Mouse (Mus musculus) urinary bladder, postnatal 4 days (tissue): ENCODE data around the gene Rcan3.
A peak's percentile ranks its signal among the peaks of the same experiment; 100 is the strongest.

Experiments
- DNase-seq, 2 experiments: peaks; one replicate each; pipeline ENCODE4 v3.0.0; 2021 to 2022; ENCODE audit warnings: low spot score in 2 of 2

Gene Rcan3

DNA sequence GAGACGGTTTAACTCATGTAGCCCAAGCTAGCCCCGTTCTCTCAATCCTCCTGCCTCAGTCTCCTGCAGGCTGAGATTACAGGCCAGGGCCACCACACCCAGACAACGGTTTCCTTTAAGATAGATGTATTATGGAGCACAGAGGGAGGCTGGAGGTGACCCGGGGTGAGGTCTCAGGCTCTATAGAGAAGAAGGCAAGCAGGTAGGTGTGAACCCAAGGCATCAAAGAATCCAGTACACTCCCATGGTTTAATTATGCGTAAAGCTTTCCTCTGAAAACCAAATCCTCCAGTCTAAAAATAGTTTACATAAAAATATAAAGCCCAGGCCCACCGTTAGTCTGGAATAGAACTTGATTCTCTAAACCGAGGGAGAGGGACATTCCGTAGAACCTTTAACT is 20.2 kb downstream of the Rcan3 start:
- DNase-seq = no peak

DNA sequence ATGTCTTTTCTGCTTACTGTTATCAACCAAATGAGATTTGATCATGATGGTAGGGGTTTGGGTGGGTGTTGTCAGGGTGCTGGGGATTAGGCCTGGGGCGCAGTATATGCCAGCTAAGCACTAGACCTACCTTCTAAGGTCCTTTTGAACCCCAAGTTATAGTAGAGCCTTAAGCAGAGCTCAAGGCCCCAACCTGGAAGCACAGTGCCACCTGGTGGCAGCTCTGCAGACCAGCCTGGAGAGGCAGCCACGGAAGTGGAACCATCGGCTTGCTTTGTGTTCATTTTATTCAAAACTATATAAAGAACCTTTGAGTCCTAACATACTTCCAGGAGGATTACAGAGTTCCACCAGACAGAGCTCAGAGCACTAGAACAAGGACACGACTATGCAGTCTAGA is 22.0 kb downstream of the Rcan3 start:
- no peak for DNase-seq

DNA sequence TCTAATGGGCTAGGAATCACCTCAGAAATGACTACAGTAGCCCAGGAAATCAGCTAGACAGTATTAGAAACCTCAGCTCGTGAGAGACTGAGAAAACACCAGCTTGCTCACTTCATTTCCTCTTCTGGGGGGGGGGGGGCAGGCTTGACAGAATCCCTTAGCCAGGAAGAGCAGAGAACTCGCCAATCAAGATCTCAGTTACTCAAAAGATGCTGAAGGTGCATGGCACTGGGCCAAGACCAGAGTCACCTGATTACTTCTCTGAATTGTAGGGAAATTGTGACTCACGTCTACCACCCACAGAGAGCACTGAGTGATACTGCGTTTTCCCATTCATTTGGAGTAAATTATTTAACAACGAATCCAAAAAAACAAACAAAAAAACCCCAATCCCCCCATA is 27.5 kb downstream of the Rcan3 start:
- DNase-seq = no peak

DNA sequence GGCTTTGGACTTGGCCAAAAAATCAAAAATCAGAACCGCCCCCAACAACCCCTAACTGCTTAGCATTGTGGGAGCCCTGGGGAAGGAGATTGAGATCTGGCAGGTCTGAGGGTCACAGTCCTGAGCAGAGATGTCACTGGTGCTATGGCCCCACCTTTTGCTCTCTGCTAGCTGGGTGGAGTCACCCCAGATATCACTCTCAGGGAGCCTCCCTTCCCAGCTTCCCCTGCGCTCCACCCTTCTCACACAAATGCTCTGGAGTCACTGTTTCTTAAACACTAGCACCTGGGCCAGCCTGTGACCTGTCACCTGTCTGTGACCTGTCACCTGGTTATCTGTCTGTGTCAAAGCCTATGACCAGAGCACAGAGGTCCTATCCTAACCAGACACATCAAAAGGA is 28.7 kb downstream of the Rcan3 start:
- no peak for DNase-seq

DNA sequence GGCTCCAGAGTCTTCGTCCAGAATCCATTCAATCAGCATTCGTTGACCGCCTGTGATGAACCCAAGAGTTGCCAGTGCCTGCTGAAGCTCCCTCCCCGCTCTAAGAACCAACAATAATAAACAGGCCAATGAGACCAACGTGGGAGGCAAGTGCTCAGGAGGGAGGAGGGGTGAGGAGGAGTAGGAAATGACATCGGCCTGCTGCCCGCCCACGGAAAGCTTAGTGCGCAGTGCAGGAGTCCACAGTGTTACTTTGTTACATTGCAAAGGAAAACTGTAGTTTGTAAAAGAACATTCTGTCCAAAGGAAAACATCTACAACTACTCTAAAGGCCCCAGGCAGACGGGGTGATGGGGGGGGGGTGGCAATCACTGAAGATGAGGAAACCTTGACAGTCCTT is 29.6 kb downstream of the Rcan3 start:
- no peak for DNase-seq

DNA sequence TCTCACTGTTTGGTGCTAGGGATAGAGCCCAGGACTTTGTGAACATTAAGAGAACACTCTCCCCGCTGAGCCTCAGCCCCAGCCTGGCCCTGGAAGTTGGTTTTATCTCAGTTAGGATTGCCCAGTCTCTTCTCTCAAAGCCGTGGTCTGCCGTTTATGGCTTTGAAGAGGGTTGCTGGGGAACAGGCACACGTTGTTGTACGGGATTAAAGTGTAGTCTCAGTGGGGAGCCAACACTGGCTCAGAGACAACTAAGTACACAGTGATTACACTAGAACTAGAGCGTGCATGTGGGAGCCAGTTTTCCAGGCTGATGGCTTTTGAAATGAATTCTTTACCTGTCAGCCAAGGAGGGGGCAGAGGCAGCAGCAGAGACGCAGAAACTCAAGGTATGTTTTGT is 31.8 kb downstream of the Rcan3 start:
- DNase-seq = no peak

DNA sequence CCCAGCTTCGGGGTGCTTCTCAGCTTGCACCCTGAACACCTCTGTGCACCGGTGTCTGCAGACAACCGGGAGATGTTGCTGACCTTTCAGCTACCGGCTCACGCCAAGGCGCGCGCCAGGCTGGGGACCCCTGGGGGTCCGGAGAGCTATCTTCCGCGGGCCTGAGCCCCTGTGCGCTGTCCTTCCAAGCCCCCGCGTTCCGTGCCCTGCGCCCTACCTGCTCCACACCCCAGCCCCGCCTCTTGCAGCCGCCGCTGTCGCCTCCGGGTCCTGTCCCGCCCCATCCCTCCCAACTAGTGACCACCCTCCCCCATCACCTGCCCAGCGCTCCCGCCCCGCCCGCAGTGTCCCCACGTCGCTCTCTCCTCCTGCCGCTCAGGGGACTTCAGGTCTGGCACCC is 35.7 kb downstream of the Rcan3 start, which contains the start of gene Ncmap:
TSS of gene Ncmap (minus strand) at position 237 of the 400 bp plus-strand sequence.
- DNase-seq = no peak

DNA sequence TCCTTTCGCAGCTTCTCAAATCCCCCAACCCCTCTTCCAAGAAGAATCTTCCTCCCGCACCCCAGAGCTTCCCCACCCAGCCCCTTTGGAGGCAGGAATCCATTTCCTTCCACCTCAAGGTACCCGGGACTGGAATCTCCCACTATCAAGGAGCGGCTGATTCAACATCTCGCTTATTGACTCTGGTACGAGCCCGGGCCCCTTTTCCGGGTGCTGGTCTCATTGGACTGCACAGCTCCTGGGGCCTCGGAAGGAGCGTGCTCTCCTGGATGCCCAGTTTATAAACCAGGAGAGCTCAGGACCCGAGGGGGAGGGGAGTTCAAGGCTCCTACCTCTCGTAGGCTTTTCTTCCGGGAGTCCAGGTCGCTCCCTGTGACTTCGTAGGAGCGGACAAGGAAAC is 36.1 kb downstream of the Rcan3 start:
- DNase-seq = no peak

DNA sequence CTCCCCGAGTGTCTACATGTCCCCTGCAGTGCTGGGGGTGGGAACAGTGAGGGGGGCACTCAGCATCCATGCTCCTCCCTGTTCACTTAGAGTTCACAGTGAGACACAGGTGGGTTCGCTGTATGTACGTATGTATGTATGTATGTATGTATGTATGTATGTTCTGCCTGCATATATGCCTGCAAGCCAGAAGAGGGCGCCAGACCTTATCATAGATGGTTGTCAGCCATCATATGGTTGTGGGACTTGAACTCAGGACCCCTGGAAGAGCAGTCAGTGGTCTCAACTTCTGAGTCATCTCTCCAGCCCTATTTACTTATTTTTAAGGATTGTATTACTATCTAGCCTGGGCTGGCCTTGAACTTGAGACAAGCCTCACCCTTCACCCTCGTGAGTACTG is 37.4 kb downstream of the Rcan3 start:
- no peak for DNase-seq

DNA sequence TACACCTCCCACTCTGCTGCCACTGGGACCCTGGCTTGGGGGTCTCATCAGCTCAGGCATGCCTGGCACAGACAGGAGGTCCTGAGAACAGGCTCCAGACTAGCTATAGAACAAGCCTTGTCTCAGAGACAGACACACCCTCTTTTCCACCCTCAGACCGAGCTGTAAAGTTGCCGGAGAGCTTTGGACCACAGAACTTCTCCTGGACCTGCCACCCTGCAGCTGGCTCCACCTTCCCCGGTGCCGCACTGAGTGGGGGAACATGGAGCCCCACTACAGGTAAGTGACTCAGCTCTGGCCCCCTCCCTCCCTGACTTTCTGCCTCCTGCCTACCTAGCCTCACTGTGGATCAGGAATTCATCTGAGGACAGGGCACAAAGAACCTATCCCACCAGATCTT is 38.3 kb downstream of the Rcan3 start:
- DNase-seq = no peak

DNA sequence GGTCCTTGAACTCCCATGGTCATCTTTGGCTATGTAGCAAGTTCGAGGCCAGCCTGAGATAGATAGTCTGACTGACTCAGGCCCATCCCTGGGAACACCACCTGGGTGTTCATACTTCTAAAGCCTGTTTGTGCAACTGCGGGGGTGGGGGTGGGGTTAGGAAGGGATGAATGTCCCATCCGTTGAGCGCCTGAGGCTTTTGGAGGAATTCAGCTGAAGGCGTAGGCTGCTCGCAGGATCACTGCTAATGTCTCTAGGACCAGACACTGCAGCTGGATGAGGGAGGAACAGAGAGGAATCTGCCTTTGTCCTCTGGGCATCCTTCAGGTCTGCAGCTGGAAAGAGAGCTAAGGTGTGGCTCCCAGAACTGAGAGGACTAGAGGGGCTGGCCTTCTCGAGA is 39.0 kb downstream of the Rcan3 start:
- no peak for DNase-seq

DNA sequence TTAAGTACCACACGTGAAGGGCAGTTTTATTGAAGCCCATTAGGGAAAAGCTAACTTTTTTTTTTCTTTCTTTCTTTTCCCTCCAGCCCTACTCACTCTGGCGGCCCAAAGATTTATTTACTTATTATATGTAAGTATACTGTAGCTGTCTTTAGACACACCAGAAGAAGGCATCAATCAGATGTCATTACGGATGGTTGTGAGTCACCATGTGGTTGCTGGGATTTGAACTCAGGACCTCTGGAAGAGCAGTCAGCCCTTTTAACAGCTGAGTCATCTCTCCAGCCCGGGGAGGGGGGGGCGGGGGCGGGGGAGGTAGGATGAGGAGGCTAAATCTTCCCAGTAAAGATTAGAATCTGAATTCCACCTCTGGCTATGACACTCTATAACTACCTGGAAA is 40.3 kb downstream of the Rcan3 start:
- no peak for DNase-seq

DNA sequence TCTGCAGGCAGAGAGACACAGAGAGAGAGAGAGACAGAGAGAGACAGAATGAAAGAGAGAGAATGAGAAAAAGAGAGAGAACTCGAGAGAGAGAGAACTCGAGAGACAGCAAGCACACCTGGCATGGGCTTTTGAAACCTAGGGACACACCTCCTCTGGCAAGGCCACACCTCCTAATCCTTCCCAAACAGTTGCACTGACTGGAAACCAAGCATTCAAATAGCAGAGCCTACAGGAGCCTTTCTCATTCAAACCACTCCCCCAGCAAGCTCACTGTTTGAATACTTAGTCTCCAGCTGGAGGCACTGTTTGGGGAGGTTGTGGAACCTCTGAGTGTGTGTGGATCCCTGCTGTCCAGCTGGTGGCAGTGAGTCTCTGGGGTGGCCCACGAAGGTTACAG is 40.9 kb downstream of the Rcan3 start:
- DNase-seq = no peak

DNA sequence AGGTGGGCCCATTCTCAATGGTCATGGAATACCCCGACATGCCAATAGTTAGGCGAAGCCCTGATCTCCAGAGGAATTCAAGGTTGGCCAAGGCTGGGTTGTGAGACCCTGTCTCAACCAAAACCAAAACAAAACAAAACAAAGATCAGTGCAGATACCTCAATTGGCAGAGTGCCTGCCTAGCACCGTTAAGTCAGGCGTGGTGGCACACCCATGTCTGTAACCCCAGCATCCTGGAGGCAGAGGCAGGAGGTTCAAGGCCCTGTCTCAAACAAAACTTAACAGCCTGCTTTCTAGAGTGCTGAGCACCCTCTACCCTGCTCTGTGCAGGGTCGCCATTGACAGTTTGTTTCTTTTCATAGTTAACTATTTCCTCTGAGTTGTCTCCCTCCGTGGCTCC is 42.6 kb downstream of the Rcan3 start:
- DNase-seq = no peak

DNA sequence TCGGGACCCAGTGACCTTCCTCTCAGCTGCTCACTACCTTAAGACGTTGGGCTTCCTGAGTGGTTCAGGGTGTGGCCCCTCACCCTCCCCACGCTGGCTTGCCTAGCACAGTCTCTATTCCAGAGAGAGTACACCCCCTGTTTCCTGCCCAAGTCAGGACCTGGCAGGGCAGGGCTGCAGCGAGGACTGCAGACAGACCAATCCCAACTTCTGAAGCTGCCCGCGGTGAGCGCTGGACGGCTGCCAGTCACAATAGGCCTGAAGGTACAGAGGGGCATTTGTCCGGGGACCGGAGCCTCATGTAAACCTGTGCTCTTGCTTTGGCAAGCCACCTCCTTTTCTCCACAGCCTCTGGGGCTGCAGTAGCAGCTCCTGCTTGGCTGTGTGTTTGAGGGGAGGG is 48.0 kb downstream of the Rcan3 start:
- DNase-seq = no peak

DNA sequence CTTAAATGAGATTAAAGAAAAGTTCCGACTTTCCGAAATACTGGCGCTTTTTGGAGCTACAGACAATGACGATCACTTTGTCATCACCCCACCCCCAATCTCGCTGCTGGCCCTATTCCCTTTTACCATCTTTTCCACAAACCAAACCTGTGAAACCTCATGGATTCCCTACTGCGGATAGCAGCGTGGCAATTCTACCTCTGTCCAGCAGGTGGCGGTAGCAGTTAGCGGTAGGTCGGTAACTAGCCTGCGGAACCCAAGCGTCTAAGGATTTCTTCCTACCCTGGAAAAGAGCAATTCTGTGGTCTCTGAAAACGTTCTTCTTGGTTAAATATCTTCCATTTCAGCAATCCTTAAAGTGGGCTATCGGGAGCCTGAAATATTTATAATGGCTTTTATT is 51.3 kb downstream of the Rcan3 start:
- DNase-seq = peak; percentile 45 to 75

DNA sequence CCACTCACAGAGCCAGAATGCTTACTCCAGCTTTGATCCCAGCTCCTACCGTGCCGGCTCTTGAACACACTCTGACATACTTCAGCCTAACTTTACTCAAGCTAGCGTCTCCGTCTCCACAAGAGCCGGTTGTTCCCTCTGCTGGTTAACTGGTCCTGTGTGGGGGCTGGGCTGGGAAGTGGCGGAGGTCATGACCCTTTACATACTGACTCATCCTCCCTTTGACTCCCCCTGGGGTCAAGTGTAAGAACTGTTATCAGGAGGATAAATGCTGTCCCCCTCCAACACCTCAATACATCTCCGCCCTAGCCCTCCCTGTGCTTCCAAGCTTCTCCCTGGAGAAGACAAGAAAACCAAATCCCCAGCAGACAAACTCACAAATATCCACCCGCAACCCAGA is 52.3 kb downstream of the Rcan3 start:
- DNase-seq = no peak

DNA sequence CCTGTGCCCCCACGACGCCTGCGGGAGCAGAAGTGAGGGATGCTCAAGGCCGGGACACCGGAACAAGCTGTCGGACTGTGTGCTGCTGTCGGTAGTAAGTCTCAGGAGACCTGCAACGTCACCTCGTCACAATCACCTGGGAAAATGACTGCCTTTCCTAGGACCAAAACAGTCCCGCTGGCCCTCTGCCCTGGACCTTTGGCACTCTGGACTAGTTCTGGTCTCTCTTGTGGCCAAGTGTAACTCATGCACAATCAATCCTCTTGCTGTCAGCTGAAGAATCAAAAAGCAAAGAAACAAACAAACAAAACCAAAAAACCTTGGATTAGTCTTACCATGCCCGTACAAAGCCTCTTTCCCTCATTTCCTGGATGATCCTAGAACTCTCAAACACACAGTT is 56.4 kb downstream of the Rcan3 start:
- DNase-seq = no peak

DNA sequence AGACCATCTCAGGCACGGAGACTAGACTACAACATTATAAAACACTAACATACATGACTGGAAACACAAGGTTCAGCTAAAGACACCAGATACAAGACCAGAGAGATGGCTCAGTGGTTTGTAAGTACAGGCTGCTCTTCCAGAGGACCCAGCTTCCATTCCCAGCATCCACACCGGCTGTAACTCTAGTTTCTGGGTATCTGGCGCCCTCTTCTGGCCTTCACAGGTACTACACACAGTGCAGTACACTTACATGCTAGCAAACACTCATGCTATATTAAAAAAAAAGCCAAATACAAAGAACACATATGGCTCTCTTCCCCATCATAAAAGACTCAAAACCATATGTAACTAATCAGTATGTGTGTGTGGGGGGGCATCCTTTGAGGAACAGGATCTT is 58.2 kb downstream of the Rcan3 start:
- no peak for DNase-seq

DNA sequence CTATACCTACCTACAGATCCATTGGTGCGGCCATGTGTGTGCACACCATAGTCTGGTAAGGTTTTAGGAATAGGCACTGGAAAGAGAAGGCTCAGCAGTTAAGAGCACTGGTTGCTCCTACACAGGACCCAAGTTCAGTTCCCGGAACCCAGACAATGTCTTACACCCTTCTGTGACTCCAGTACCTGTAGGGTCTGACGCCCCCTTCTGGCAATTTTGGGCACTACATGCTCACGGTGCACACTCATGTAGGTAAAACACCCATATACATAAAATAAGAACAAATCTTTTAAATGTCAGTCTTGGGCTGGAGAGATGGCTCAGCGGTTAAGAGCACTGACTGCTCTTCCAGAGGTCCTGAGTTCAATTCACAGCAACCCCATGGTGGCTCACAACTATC is 60.4 kb downstream of the Rcan3 start:
- DNase-seq = peak in 1 of 2 experiments; percentile 56

DNA sequence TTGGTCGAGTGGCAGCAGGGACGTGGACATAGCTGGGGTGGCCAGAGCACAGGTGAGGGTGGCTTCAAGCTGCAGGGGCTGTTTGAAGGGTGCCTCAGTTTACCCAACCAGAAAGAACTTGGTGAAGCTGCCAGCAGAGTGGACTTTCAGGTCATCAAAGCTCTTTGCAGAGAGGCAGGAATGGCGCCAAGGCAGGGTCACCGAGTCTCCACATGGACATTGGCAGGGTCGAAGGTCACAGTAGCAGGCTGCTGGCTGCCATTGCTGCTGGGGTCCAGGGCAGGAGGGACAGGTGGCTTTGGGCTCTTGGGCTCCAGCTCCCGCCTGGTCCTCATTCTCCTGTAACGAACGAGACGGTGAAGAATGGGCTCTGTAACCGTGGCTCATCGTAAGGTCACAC is 63.3 kb downstream of the Rcan3 start:
- DNase-seq = no peak

DNA sequence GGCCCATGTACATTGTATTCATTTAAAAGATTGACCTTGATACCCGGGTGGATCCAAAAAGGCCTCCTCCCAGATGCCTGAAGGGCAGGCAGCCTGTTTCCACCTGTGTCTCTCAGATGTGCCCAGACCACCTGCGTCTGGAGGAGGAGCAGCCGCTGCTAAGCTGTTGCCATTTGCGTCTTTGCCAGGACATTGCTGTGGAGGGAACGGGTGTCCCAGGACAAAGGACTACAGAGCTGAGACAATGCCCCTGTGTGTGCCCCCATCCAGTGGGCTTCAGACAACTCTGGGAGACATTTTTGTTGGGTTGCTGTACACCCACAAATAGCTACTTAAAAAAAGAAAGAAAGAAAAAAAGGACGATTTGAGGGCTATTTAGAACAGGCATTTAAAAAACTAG is 70.8 kb downstream of the Rcan3 start:
- no peak for DNase-seq
